Mouse (Mus musculus) hindbrain, embryonic 15.5 days (tissue): ENCODE results near the gene Zfpm1. TPM values are rescaled to one million over a fixed set of nuclear protein-coding genes. Genes with fewer than 3 reads are reported as not detected.

Experiments
- ATAC-seq: fragments of 200-750 bp; cut with Nextera tagmentation; 2 replicates; pipeline ENCODE4 v1.8.0; 2017; ENCODE audit warnings: low read depth, moderate number of reproducible peaks, moderate TSS enrichment; ENCODE audit not compliant: low FRiP score
- H3K27ac ChIP-seq: fragments of 300-500 bp; sonication (generic); replicated peaks from 2 replicates; pipeline ENCODE4 v1.5.1; 2015; ENCODE audit warnings: mild to moderate bottlenecking, inconsistent platforms
- H3K27me3 ChIP-seq: fragments of 300-500 bp; sonication (generic); 2 replicates; pipeline ENCODE4 v1.6.1; 2015; ENCODE audit warnings: control low read depth, inconsistent platforms
- H3K36me3 ChIP-seq: fragments of 300-500 bp; sonication (generic); 2 replicates; pipeline ENCODE4 v1.6.1; 2015; ENCODE audit warnings: control low read depth, inconsistent platforms
- H3K4me1 ChIP-seq: fragments of 300-500 bp; sonication (generic); replicated peaks from 2 replicates; pipeline ENCODE4 v1.6.1; 2015; ENCODE audit warnings: control low read depth, inconsistent platforms
- H3K4me2 ChIP-seq: fragments of 300-500 bp; sonication (generic); 2 replicates; pipeline ENCODE4 v1.6.1; 2015; ENCODE audit warnings: moderate library complexity, mild to moderate bottlenecking, inconsistent platforms
- H3K4me3 ChIP-seq: fragments of 300-500 bp; sonication (generic); 2 replicates; pipeline ENCODE4 v1.5.1; 2015; ENCODE audit warnings: mild to moderate bottlenecking, inconsistent platforms
- H3K9ac ChIP-seq: fragments of 300-500 bp; sonication (generic); 2 replicates; pipeline ENCODE4 v1.6.1; 2015; ENCODE audit warnings: inconsistent platforms
- H3K9me3 ChIP-seq: fragments of 300-500 bp; sonication (generic); 2 replicates; pipeline ENCODE4 v1.6.1; 2016; ENCODE audit warnings: control low read depth, inconsistent platforms
- WGBS: fragments of 180-500 bp; shearing (Covaris S2); methylation state at CpG from one replicate; pipeline ENCODE4 v1.1.7; 2015; 5-methylcytosine and 5-hydroxymethylcytosine counted together
- polyA plus RNA-seq: library from polyadenylated mRNA; unstranded; fragments of >200 nt; fragmentation: Nextera tagmentation; extraction: Ambion mirVana; gene quantifications from 2 replicates; pipeline ENCODE4 v1.2.1, GENCODE M21; 2015

Zfpm1 gene
- polyA plus RNA-seq, 1 experiment from 2014 or later = 2.3 TPM

DNA sequence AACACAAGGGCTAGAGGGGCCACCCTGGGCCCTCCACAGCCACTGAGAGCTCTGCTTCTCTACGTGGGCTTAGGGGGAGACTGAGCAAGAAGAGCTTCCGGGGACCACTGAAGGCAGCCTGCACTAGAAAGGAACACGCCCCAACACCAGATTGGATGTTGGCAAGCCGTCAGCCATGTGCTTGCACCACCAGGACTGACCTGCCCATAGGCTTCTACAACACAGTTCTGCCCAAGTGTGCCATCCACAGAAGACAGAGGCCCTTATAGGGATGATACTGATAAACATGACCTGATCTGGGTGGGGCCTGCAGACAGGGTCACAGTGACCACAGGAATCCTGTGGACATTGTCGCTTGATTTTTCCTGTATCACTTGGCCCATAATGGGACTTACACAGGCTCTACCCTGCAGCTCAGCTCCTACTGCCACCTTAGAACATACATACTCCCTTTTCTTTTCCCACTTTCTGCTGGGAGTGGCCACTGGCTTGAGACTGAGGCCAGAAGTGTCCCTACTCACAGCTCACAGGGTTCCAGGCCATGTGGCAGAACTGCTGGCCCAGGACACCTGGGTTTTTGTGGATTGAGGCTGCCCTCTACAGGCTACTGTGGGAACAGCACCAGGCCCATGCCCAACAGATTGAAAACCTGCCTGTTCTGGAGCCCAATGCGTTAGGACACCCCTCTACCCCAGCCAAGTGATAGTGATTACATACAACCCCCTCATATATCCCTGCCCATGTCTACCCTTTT is 51.0 kb downstream of the Zfpm1 start:
- Histone ChIP-seq H3K9ac (no peak overlapping the region), H3K4me2 (no peak overlapping the region), H3K4me1 (peaks cover 34% of the 10 kb centered on the region), H3K9me3 (no peaks in the 10 kb centered on the region), H3K36me3 (peaks cover 2% of the 10 kb centered on the region; the same call in 1 of the 2 replicates), H3K27ac (no peak overlapping the region), H3K27me3 (peaks cover 29% of the 10 kb centered on the region), H3K4me3 (no peak overlapping the region)
- 67% methylated on average over 6 of the region's 6 CpGs for WGBS
- ATAC-seq = no peak

DNA sequence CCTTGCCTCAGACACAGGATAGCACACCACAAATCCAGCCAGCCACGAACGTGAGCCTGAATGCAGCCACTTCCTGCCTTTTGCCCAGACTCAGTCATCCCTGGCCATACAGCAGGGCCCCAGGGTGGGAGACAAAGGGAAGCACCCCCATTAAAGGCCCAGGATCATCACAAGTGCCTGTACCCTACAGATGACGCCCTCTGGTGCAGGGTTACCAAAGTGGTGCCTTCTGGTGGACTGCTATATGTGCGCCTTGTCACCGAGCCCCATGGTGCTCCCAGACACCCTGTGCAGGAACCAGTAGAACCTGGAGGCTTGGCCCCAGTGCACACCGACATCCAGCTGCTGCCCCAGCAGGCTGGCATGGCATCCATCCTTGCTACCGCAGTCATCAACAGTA is 51.6 kb downstream of the Zfpm1 start:
- peaks cover 34% of the 10 kb centered on the region for H3K4me1 ChIP-seq
- ATAC-seq = no peak
- H3K4me3 ChIP-seq = no peak overlapping the region
- no peaks in the 10 kb centered on the region for H3K9me3 ChIP-seq
- no peak overlapping the region for H3K27ac ChIP-seq
- H3K27me3 ChIP-seq = peaks cover 35% of the 10 kb centered on the region
- H3K4me2 ChIP-seq = no peak overlapping the region
- H3K9ac ChIP-seq = no peak overlapping the region
- 82% methylated on average over 7 of the region's 7 CpGs for WGBS
- peaks cover 2% of the 10 kb centered on the region; the same call in 1 of the 2 replicates for H3K36me3 ChIP-seq

DNA sequence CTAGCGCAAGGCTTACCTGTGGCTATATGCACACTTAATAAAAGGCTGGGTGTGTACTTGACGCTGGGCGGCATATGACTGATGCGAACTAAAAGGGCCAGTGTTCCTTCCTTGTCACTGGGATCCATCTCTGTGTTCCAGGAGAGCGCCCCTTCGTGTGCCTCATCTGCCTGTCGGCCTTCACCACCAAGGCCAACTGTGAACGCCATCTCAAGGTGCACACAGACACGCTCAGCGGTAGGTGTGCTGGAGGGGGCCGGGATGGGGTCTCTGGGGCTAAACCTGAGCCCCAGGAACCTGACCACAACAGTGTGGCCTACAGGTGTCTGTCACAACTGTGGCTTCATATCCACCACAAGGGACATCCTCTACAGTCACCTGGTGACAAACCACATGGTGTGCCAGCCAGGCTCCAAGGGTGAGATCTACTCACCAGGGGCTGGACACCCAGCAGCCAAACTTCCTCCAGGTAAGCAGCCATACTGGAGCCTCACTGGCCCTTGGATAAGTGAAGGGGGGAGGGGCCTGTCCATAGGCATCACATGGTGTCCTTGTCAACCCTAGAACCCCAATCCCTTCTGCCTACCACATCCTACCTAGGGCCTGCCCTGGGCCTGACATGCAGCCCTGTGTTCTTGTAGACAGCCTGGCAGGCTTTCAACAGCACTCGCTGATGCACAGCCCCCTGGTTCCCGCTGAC is 53.0 kb downstream of the Zfpm1 start:
- no peak overlapping the region for H3K27ac ChIP-seq
- no peaks in the 10 kb centered on the region for H3K9me3 ChIP-seq
- H3K4me3 ChIP-seq = no peak overlapping the region
- peaks cover 2% of the 10 kb centered on the region; the same call in 1 of the 2 replicates for H3K36me3 ChIP-seq
- H3K4me1 ChIP-seq = peaks cover 25% of the 10 kb centered on the region
- no peak for ATAC-seq
- peaks cover 37% of the 10 kb centered on the region for H3K27me3 ChIP-seq
- H3K4me2 ChIP-seq = peak overlapping the region; percentile 76
- H3K9ac ChIP-seq = no peak overlapping the region
- whole genome bisulfite sequencing = 82% methylated on average over 13 of the region's 13 CpGs

DNA sequence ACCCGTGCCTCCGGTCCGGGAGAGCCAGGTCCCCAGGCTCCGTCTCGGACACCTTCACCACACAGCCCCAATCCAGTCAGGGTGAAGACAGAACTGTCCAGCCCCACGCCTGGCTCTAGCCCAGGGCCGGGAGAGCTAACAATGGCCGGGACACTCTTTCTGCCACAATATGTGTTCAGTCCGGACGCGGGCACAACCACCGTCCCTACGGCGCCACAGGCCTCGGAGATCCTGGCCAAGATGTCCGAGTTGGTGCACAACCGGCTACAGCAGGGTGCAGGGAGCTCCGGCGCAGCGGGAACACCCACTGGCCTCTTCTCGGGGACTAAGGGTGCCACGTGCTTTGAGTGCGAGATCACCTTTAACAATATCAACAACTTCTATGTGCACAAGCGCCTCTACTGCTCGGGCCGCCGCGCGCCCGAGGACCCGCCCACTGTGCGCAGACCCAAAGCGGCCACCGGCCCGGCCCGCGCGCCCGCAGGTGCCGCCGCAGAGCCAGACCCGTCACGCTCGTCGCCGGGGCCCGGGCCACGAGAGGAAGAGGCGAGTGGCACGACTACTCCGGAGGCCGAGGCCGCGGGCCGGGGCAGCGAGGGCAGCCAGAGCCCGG is 53.8 kb downstream of the Zfpm1 start:
- Histone ChIP-seq H3K27me3 (peaks cover 37% of the 10 kb centered on the region), H3K9ac (peak overlapping the region; percentile 57), H3K27ac (no peak overlapping the region), H3K4me3 (peak overlapping the region; percentile 50), H3K4me2 (peak overlapping the region; percentile 76), H3K4me1 (peaks cover 17% of the 10 kb centered on the region), H3K36me3 (peaks cover 2% of the 10 kb centered on the region; the same call in 1 of the 2 replicates), H3K9me3 (no peaks in the 10 kb centered on the region)
- WGBS = 13% methylated on average over 45 of the region's 57 CpGs
- peak; percentile 28; the same call in 1 of the 2 replicates for ATAC-seq

DNA sequence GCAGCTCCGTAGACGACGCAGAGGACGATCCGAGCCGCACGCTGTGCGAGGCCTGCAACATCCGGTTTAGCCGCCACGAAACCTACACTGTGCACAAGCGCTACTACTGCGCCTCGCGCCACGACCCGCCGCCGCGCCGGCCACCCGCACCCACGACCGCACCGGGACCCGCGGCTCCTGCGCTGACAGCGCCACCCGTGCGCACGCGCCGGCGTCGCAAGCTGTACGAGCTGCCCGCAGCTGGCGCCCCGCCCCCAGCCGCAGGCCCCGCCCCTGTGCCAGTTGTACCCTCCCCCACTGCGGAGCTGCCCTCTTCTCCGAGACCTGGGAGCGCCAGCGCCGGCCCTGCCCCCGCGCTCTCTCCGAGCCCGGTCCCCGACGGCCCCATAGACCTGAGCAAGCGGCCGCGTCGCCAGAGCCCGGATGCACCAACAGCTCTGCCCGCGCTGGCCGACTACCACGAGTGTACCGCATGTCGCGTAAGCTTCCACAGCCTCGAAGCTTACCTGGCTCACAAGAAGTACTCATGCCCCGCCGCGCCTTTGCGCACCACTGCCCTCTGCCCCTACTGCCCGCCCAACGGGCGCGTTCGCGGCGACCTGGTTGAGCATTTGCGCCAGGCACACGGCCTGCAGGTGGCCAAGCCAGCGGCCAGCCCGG is 54.4 kb downstream of the Zfpm1 start:
- peak; percentile 61 for ATAC-seq
- Histone ChIP-seq H3K4me1 (peaks cover 16% of the 10 kb centered on the region), H3K9me3 (no peaks in the 10 kb centered on the region), H3K36me3 (peaks cover 2% of the 10 kb centered on the region; the same call in 1 of the 2 replicates), H3K9ac (peak overlapping the region; percentile 57), H3K4me3 (peak overlapping the region; percentile 50), H3K27me3 (peaks cover 38% of the 10 kb centered on the region), H3K4me2 (peak overlapping the region; percentile 76), H3K27ac (no peak overlapping the region)
- 5% methylated on average over 71 of the region's 81 CpGs for WGBS

DNA sequence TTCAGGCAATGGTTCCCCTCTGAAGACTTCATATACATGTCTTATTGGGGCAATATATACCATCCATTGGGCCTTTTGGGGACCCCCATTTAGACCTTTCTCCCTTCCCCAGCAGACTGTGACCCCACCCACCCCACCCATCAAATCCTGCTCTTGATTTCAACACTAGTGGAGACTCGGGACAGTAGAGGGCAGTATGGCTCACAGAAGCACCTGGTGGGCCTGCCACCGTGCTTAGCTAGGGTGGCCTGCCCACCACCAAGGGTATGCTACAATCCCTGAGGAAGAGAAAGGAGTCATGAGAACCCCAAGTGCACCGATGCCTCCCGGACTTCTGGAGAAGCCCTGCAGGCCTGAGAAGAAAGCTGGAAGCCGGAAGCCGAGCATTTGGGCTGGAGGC is 56.9 kb downstream of the Zfpm1 start:
- H3K4me1 ChIP-seq = peaks cover 31% of the 10 kb centered on the region
- H3K9me3 ChIP-seq = no peaks in the 10 kb centered on the region
- no peak overlapping the region for H3K9ac ChIP-seq
- H3K27me3 ChIP-seq = peaks cover 56% of the 10 kb centered on the region
- H3K4me2 ChIP-seq = no peak overlapping the region
- 53% methylated on average over 6 of the region's 6 CpGs for WGBS
- ATAC-seq = no peak
- no peak overlapping the region for H3K27ac ChIP-seq
- H3K4me3 ChIP-seq = no peak overlapping the region
- peaks cover 2% of the 10 kb centered on the region; the same call in 1 of the 2 replicates for H3K36me3 ChIP-seq

DNA sequence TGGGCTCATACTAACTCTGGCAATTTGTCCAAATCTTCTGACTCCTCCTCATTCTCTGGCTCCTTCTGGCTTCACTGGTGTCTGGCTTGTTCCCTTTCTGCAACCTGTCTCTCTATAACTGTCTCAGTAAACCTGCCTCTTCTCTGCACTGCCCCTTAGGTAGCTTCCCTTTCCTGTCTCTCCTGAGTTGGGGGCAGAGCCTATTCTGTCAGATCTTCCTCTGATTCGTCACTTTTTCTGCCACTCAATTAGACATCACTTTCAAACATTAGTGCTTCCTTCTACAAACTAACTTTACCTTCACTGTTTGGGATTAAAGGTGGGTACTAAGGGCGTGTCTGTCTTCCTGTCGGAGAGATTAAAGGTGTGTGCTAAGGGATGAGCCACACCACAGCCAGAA is 58.8 kb downstream of the Zfpm1 start:
- Histone ChIP-seq H3K4me3 (no peak overlapping the region), H3K4me1 (peaks cover 37% of the 10 kb centered on the region), H3K27me3 (peaks cover 47% of the 10 kb centered on the region), H3K9me3 (no peaks in the 10 kb centered on the region), H3K27ac (no peak overlapping the region), H3K36me3 (no peaks in the 10 kb centered on the region), H3K9ac (no peak overlapping the region), H3K4me2 (no peak overlapping the region)
- WGBS = 84% methylated on average over 3 of the region's 3 CpGs
- ATAC-seq = no peak

DNA sequence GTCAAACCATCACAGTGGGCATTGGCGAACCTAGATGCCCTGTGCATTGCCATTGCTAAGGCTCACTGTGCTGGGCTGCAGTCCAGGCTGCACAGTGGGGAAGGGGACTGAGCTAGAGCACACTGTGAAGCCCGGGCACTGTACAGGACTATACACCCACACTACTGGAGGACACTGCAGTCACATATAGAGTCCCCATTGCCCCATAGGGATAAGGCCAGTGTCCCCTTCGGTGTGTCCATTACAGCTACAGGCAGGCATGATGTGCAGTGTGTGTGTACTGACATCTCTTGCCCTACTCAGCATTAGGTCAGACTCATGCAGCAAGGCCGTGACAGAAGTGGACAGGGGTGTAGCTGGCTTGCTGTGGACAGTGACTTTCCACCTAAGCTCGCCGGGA is 59.8 kb downstream of the Zfpm1 start:
- ATAC-seq = no peak
- Histone ChIP-seq H3K27me3 (peaks cover 46% of the 10 kb centered on the region), H3K9ac (no peak overlapping the region), H3K4me3 (no peak overlapping the region), H3K4me2 (no peak overlapping the region), H3K9me3 (no peaks in the 10 kb centered on the region), H3K4me1 (peaks cover 26% of the 10 kb centered on the region), H3K36me3 (no peaks in the 10 kb centered on the region), H3K27ac (no peak overlapping the region)
- WGBS = 85% methylated on average over 6 of the region's 6 CpGs

DNA sequence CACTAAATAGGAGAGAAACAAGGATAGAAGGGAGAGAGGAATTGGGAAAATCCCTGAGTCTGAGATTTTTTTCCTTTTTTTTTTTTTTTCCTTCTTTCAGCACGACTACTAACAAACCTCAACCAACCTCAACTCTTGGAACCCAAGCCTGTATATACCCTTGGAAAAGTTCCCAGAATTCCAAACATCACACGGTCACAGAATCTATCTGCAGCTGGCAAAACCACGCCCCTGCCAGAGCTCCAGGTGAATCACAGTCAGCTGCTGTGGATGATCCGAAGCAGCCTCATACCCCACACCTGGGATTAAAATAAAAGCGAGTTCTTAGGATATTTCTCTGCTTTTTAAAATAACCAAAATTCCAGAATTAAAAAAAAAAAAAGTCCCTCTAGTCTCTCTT is 60.4 kb downstream of the Zfpm1 start:
- Histone ChIP-seq H3K4me1 (peaks cover 25% of the 10 kb centered on the region), H3K27ac (no peak overlapping the region), H3K36me3 (no peaks in the 10 kb centered on the region), H3K4me3 (no peak overlapping the region), H3K4me2 (0 out of 2 replicates have a peak overlapping the region, but pooled peaks have one; percentile 50), H3K27me3 (peaks cover 40% of the 10 kb centered on the region), H3K9me3 (no peaks in the 10 kb centered on the region), H3K9ac (no peak overlapping the region)
- no peak for ATAC-seq
- 57% methylated on average over 5 of the region's 5 CpGs for WGBS

DNA sequence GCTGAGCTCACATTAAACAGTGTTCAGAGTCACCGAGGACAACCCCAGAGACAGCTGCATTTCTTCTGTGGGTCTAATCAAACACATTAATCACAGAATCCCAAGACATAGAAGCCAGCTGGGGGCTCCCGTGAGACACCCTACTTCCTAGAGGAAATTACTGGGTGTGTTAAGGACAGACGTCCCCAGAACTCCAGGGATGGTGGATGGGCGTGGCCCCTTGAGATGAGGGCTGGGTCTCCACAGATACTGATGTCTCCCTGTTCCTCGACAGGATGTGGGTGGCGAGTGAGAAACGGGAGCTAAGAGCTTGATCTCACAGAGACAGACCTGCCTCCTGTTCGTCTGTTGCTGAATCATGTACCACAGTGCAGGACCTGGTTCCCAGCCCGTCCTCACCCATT is 60.9 kb downstream of the Zfpm1 start:
- ATAC-seq = no peak
- H3K27me3 ChIP-seq = peaks cover 35% of the 10 kb centered on the region
- H3K4me2 ChIP-seq = peak overlapping the region; percentile 50
- 3% methylated on average over 9 of the region's 9 CpGs for WGBS
- no peak overlapping the region for H3K4me3 ChIP-seq
- no peaks in the 10 kb centered on the region for H3K36me3 ChIP-seq
- H3K4me1 ChIP-seq = peaks cover 29% of the 10 kb centered on the region
- no peak overlapping the region for H3K9ac ChIP-seq
- no peaks in the 10 kb centered on the region for H3K9me3 ChIP-seq
- H3K27ac ChIP-seq = no peak overlapping the region

DNA sequence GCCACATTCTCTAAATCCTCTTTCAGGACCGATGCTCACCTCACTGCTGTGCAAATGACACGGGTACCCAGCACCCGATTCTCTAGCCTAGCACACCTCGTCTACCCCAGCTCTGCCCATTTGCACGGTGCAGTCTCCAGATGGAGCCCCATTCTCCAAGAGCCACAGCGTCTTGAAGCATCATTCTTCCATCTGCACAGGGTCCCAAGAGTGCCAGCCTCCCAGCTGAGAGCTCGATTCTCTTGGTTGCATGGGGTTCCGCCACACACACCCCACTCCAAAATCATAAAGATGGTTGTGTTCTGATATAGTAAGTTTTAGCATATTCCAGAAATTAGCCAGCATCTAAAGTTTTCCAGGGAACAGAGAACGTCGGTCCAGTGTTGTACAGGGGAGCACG is 61.4 kb downstream of the Zfpm1 start:
- Histone ChIP-seq H3K36me3 (no peaks in the 10 kb centered on the region), H3K4me3 (peak overlapping the region; percentile 23), H3K27me3 (peaks cover 30% of the 10 kb centered on the region), H3K4me2 (peak overlapping the region; percentile 50), H3K4me1 (peaks cover 34% of the 10 kb centered on the region), H3K9ac (peak overlapping the region; percentile 3; the same call in 1 of the 2 replicates), H3K27ac (no peak overlapping the region), H3K9me3 (no peaks in the 10 kb centered on the region)
- WGBS = 4% methylated on average over 11 of the region's 11 CpGs
- ATAC-seq = no peak
